Mouse (Mus musculus): ENCODE measurements around the gene Gm49387.

GRCm38 (mm10) chr14:31556526-31557260 is 84.0 kb downstream of the Gm49387 start:
- no peak for TF ChIP-seq CTCF (IDR thresholded peaks at IDR 0.05; ENCODE audit: low read depth, low read length)
- TF ChIP-seq GATA2 (IDR thresholded peaks at IDR 0.05; ENCODE audit: borderline replicate concordance, low read depth, low read length): no peak
- TF ChIP-seq POLR2AphosphoS5 (IDR thresholded peaks at IDR 0.05; ENCODE audit: insufficient replicate concordance, low read depth, low read length): no peak

Measured in G1E (cell line).